Mouse (Mus musculus): ENCODE data around the gene Arid1a. TPM values are rescaled to one million over a fixed set of nuclear protein-coding genes. Genes with fewer than 3 reads are reported as not detected.

The Arid1a gene
- polyA plus RNA-seq (2017; shearing (Covaris generic)): 32.1 TPM

GRCm38 (mm10) chr4:133756514-133757268 is at the start of gene Arid1a:
Arid1a (minus strand) TSS chr4:133756769.

DNA sequence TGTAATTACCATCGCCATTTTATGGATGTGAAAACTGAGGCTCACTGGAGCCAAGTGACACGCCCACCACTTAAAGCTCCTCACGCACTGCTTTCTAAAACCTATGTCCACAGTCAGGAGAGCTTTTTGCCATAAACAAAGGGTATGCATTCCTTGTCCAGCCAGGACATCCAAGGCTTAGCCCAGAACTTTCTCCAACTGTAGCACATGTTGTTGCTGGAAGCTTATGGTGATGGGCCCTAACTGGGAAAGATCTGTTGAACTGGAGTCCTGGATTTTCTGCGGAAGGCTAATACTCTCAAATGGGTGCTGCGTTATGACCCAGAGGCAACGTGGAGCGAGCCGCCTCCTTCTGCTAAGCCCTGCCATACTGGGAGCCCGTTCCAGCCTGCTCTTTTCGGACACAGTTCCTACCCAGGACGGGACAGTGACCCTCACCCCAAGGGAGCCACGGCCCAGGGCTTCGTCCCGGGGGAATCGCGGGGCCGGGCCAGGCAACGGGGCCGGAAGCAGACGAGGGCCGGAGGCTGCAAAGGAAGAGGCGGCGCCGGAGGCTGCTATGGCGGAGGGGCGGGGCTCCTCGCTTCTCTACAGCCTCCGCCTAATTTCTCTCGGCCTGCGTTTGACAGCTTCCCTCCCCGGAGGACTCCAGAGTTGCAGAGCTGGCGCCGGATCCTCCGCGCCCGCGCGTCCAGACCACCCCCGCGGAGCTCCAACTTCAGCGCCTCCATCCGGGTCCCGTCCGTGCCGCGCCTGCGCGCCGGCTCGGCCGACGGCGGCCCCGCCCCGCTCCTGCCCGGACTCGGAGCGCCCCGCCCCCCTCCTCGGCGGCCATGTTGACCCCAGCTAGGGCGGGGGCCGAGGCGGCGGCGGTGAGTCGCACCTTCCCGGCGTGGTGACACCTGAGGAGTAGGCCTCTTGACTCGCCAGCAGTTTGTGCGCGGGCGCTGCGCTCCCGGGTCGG is 84.4 kb downstream of the Arid1a start, which contains the start of gene Pigv:
Gene Pigv, minus strand, starts transcription at position 767 of the 964 bp plus-strand sequence.

DNA sequence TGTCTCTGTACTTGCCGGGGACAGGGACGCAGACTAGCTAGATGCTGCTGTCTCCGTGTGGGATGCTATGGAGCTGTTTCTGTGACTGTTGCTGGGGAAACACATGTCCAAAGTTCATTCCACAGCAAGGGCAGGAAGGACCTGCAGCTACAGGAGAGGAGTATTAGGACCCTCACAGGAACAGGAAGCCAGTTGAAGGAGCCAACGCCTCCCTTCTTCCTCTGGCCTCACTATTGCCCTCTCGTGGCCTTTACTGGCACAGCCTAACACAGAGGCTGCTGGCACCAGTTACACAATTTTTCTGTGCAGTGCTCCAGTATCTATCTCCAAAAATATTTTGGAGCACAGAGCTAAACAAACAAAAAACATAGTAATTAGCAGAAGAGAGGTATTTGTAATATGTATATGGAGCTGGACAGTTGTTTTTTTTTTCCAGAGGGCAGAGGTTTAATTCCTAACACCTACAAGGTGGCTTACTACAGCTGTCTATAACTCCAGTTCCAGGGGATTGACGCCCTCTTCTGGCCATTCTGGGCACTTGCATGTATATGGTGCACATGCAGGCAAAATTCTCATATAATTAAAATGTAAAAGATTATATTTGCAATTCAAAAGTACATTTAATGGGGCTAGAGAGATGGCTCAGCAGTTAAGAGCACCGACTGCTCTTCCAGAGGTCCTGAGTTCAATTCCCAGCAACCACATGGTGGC is 106.4 kb downstream of the Arid1a start, which contains the start of gene Zdhhc18:
Gene Zdhhc18, minus strand, starts transcription at position 166 of the 711 bp plus-strand sequence.

Other genes starting within 250 kb of the Arid1a start
- gene Kdf1, start 237.8 kb downstream of the Arid1a start, polyA plus RNA-seq (2017; shearing (Covaris generic)): 1.6 TPM
- 157 TPM for gene Nudc, start 210.8 kb downstream of the Arid1a start, polyA plus RNA-seq (2017; shearing (Covaris generic))
- gene Nr0b2, start 203.4 kb downstream of the Arid1a start, polyA plus RNA-seq (2017; shearing (Covaris generic)): not detected
- 4.9 TPM for gene Gpatch3, start 182.0 kb downstream of the Arid1a start, polyA plus RNA-seq (2017; shearing (Covaris generic))
- 19.6 TPM for gene Gpn2, start 172.4 kb downstream of the Arid1a start, polyA plus RNA-seq (2017; shearing (Covaris generic))
- 9.7 TPM for gene Sfn, start 154.6 kb downstream of the Arid1a start, polyA plus RNA-seq (2017; shearing (Covaris generic))
- 18.1 TPM for gene Zdhhc18, start 106.6 kb downstream of the Arid1a start, polyA plus RNA-seq (2017; shearing (Covaris generic))
- gene Pigv, start 84.1 kb downstream of the Arid1a start, polyA plus RNA-seq (2017; shearing (Covaris generic)): 36.7 TPM
- gene Rps6ka1, start 131.0 kb upstream of the Arid1a start, polyA plus RNA-seq (2017; shearing (Covaris generic)): 297 TPM
- 425 TPM for gene Hmgn2, start 211.9 kb upstream of the Arid1a start, polyA plus RNA-seq (2017; shearing (Covaris generic))
- 39.1 TPM for gene Dhdds, start 244.1 kb upstream of the Arid1a start, polyA plus RNA-seq (2017; shearing (Covaris generic))

All from inflammation-experienced regulatory T-cells, adult 16 weeks (primary cell).